Mouse (Mus musculus) kidney, adult 2 months (tissue): ENCODE data around the gene 4921524J17Rik.

Experiments
- CTCF ChIP-seq: fragments of 200-500 bp; conservative IDR thresholded peaks from 2 replicates; pipeline ENCODE4 v1.5.1; 2011; ENCODE audit warnings: low read depth, mild to moderate bottlenecking, control low read depth, low read length, moderate library complexity, mixed read lengths; ENCODE audit not compliant: insufficient read depth, insufficient read length
- POLR2A ChIP-seq: fragments of 200-500 bp; IDR thresholded peaks from one replicate; pipeline ENCODE4 v1.6.1; 2011; ENCODE audit warnings: low read depth, low read length, control low read depth

DNA sequence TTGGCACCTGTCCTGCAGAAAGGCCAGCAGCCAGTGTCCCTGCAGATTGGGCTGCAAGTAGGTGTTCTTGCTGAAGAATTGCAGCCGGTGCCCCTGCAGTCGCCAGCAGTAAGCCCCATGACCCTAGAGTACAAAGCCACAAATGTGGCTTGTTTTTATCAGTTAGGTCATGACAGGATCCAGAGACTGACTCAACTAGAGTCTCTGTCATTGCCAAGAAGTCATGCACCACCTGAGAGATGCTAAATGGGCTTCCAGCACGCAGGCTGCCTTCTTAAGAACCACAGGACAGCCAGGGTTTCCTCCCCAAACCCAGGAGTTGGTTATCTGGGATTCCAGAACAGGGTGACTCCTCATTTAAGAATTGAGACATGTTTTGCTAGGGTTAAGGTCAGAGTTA lies 37.6 kb downstream of the 4921524J17Rik start:
- TF ChIP-seq CTCF (no peak), POLR2A (no peak)
